In genomic region chr6:38752495-38752894, GRCm38 (mm10) we compare ENCODE assay signal across 9 mouse cellular contexts.
DNase-seq lines count a peak whose midpoint lies in the region; ATAC-seq and TF ChIP-seq lines count a peak whose summit lies in the region.
"Had no signal": no experiment of that assay in that cellular context is flagged by ENCODE, and none has a peak within 500 bp of the region (broad histone marks: within the 10 kb centered on the region; RNA-seq: fewer than 3 reads in every experiment).

No protein-coding gene starts in this region.

- H3K27ac ChIP-seq in forebrain, postnatal 0 days (ENCODE audit: low read depth, low read length), result no peak overlapping the region
- no peak overlapping the region for H3K27ac ChIP-seq in forebrain, embryonic 13.5 days
- no peak overlapping the region for H3K27ac ChIP-seq in left cerebral cortex, adult 2 months
- H3K27ac ChIP-seq in testis, adult 2 months (ENCODE audit: control insufficient read depth, insufficient read depth, low read depth, low read length), result no peak overlapping the region
- H3K27ac ChIP-seq in stomach, postnatal 0 days (replicated peaks), result no peak overlapping the region; the same call in 1 of the 2 replicates
- H3K27ac ChIP-seq: neural tube, embryonic 12.5 days had no signal

- no peak for TF ChIP-seq EP300 in stomach, postnatal 0 days (optimal IDR thresholded peaks at IDR 0.05)

- no peak; the same call in 1 of the 2 replicates for ATAC-seq in forebrain, postnatal 0 days
- ATAC-seq in forebrain, embryonic 13.5 days, result no peak
- peak; percentile 33; the same call in 1 of the 2 replicates for ATAC-seq in stomach, postnatal 0 days (ENCODE audit: low FRiP score, low TSS enrichment)

- H3K9me3 ChIP-seq in forebrain, postnatal 0 days (ENCODE audit: low read length), result no peaks in the 10 kb centered on the region
- no peaks in the 10 kb centered on the region for H3K9me3 ChIP-seq in forebrain, embryonic 13.5 days (replicated peaks)
- H3K9me3 ChIP-seq in stomach, postnatal 0 days (ENCODE audit: control insufficient read depth, low read length), result no peaks in the 10 kb centered on the region
- H3K9me3 ChIP-seq: neural tube, embryonic 12.5 days had no signal

- WGBS in forebrain, postnatal 0 days, result 77% methylated on average over 6 of the region's 6 CpGs
- WGBS in forebrain, embryonic 13.5 days, result 83% methylated on average over 6 of the region's 6 CpGs
- WGBS in stomach, postnatal 0 days, result 84% methylated on average over 6 of the region's 6 CpGs

- TF ChIP-seq POLR2A in testis, adult 2 months (IDR thresholded peaks at IDR 0.05; ENCODE audit: control insufficient read depth, low read depth, low read length), result no peak

- no peaks in the 10 kb centered on the region for H3K27me3 ChIP-seq in forebrain, postnatal 0 days (ENCODE audit: insufficient read depth, low read length)
- H3K27me3 ChIP-seq in forebrain, embryonic 13.5 days, result no peaks in the 10 kb centered on the region
- H3K27me3 ChIP-seq in testis, adult 2 months (ENCODE audit: control insufficient read depth, insufficient read depth, low read length), result no peaks in the 10 kb centered on the region
- H3K27me3 ChIP-seq in stomach, postnatal 0 days (ENCODE audit: control insufficient read depth, insufficient read depth, low read length), result no peaks in the 10 kb centered on the region
- H3K27me3 ChIP-seq: neural tube, embryonic 12.5 days had no signal

- peak; percentile 29; the same call in 1 of the 2 replicates for TF ChIP-seq CTCF in forebrain, postnatal 0 days (IDR thresholded peaks at IDR 0.05; ENCODE audit: low read depth)
- TF ChIP-seq CTCF in left cerebral cortex, adult 2 months (IDR thresholded peaks at IDR 0.05), result peak; percentile 32
- peak; percentile 14; the same call in 1 of the 2 replicates for TF ChIP-seq CTCF in testis, adult 2 months (IDR thresholded peaks at IDR 0.05; ENCODE audit: control insufficient read depth, insufficient read depth, insufficient replicate concordance, low read depth, low read length)
- peak; percentile 44 for TF ChIP-seq CTCF in stomach, postnatal 0 days (IDR thresholded peaks at IDR 0.05; ENCODE audit: low read depth)

- intact Hi-C loops in left cerebral cortex, adult 2 months (cut with DNase I), result no loop called here
- intact Hi-C loops in left cerebral cortex, postnatal 4 days (cut with DNase I), result no loop called here

- H3K9ac ChIP-seq in forebrain, postnatal 0 days, result no peak overlapping the region
- H3K9ac ChIP-seq in forebrain, embryonic 13.5 days, result no peak overlapping the region
- no peak overlapping the region for H3K9ac ChIP-seq in stomach, postnatal 0 days (ENCODE audit: low read length)
- H3K9ac ChIP-seq: neural tube, embryonic 12.5 days had no signal

- H3K4me3 ChIP-seq in forebrain, postnatal 0 days (ENCODE audit: low read depth, low read length), result no peak overlapping the region
- H3K4me3 ChIP-seq in forebrain, embryonic 13.5 days, result no peak overlapping the region
- H3K4me3 ChIP-seq in left cerebral cortex, adult 2 months, result no peak overlapping the region
- H3K4me3 ChIP-seq in testis, adult 2 months (ENCODE audit: control insufficient read depth, low read depth, low read length), result no peak overlapping the region
- no peak overlapping the region for H3K4me3 ChIP-seq in stomach, postnatal 0 days (ENCODE audit: low read depth, low read length)
- H3K4me3 ChIP-seq: neural tube, embryonic 12.5 days had no signal

- no peaks in the 10 kb centered on the region for H3K36me3 ChIP-seq in forebrain, postnatal 0 days (ENCODE audit: insufficient read depth)
- H3K36me3 ChIP-seq in forebrain, embryonic 13.5 days (ENCODE audit: poor library complexity, severe bottlenecking), result no peaks in the 10 kb centered on the region
- no peaks in the 10 kb centered on the region for H3K36me3 ChIP-seq in testis, adult 2 months (ENCODE audit: control insufficient read depth, insufficient read depth, low read length)
- no peaks in the 10 kb centered on the region for H3K36me3 ChIP-seq in stomach, postnatal 0 days (ENCODE audit: control insufficient read depth, insufficient read depth, low read length)
- H3K36me3 ChIP-seq: neural tube, embryonic 12.5 days had no signal

- H3K4me1 ChIP-seq in forebrain, postnatal 0 days (ENCODE audit: insufficient read depth), result no peaks in the 10 kb centered on the region
- H3K4me1 ChIP-seq in forebrain, embryonic 13.5 days, result 0 out of 2 replicates have a peak, but pooled peaks cover 4% of the 10 kb centered on the region
- H3K4me1 ChIP-seq in testis, adult 2 months (ENCODE audit: control insufficient read depth, insufficient read depth, low read length), result no peaks in the 10 kb centered on the region
- no peaks in the 10 kb centered on the region for H3K4me1 ChIP-seq in stomach, postnatal 0 days (replicated peaks; ENCODE audit: control insufficient read depth, insufficient read depth)
- H3K4me1 ChIP-seq: neural tube, embryonic 12.5 days had no signal

- H3K4me2 ChIP-seq in forebrain, postnatal 0 days (ENCODE audit: low read depth), result no peak overlapping the region
- no peak overlapping the region for H3K4me2 ChIP-seq in forebrain, embryonic 13.5 days
- no peak overlapping the region for H3K4me2 ChIP-seq in stomach, postnatal 0 days (replicated peaks; ENCODE audit: low read depth)
- H3K4me2 ChIP-seq: neural tube, embryonic 12.5 days had no signal

- no peak for DNase-seq in forebrain, postnatal 0 days
- no peak for DNase-seq in left cerebral cortex, adult 2 months (ENCODE audit: extremely low spot score in 1 of 2, low spot score in 2 of 2)
- no peak for DNase-seq in left cerebral cortex, postnatal 4 days
- no peak for DNase-seq in testis, postnatal 14 days (ENCODE audit: low spot score)
- no peak for DNase-seq in stomach, postnatal 0 days (ENCODE audit: low spot score)
- DNase-seq in retina, postnatal 1 day, result no peak
